Mouse (Mus musculus) ES-Bruce4 (cell line): ENCODE results near the gene Tescl. TPM values are rescaled to one million over a fixed set of nuclear protein-coding genes. Genes with fewer than 3 reads are reported as not detected.

Experiments
- H3K27ac ChIP-seq: 2 replicates; pipeline ENCODE4 v1.5.1; 2012; ENCODE audit warnings: low read length, inconsistent platforms; ENCODE audit not compliant: insufficient read depth
- H3K27me3 ChIP-seq: 2 replicates; pipeline ENCODE4 v1.6.1; 2012; ENCODE audit warnings: mild to moderate bottlenecking, low read length, inconsistent platforms; ENCODE audit not compliant: control insufficient read depth, poor library complexity, insufficient read depth, severe bottlenecking
- H3K36me3 ChIP-seq: 2 replicates; pipeline ENCODE4 v1.6.1; 2012; ENCODE audit warnings: inconsistent platforms, mild to moderate bottlenecking, low read length, moderate library complexity; ENCODE audit not compliant: control insufficient read depth, poor library complexity, insufficient read depth, severe bottlenecking
- H3K4me1 ChIP-seq: one replicate; pipeline ENCODE4 v1.8.1; 2011; ENCODE audit warnings: low read length; ENCODE audit not compliant: control insufficient read depth, insufficient read depth
- H3K4me3 ChIP-seq: 2 replicates; pipeline ENCODE4 v1.5.1; 2011; ENCODE audit warnings: low read depth, mild to moderate bottlenecking, low read length
- H3K9ac ChIP-seq: 2 replicates; pipeline ENCODE4 v1.6.1; 2012; ENCODE audit warnings: low read depth, mild to moderate bottlenecking, inconsistent platforms; ENCODE audit not compliant: poor library complexity, severe bottlenecking
- H3K9me3 ChIP-seq: replicated peaks from 2 replicates; pipeline ENCODE4 v1.6.1; 2012; ENCODE audit warnings: mild to moderate bottlenecking, low read length, inconsistent platforms; ENCODE audit not compliant: control insufficient read depth, poor library complexity, insufficient read depth, severe bottlenecking
- CTCF ChIP-seq: IDR thresholded peaks from one replicate; pipeline ENCODE4 v1.8.1; 2011; ENCODE audit warnings: low read depth, low read length
- EP300 ChIP-seq: IDR thresholded peaks from 2 replicates; pipeline ENCODE4 v1.6.1; 2011; ENCODE audit warnings: low read depth, low read length; ENCODE audit not compliant: insufficient read depth
- POLR2A ChIP-seq: IDR thresholded peaks from one replicate; pipeline ENCODE4 v1.8.1; 2011; ENCODE audit warnings: low read length; ENCODE audit not compliant: insufficient read depth
- polyA plus RNA-seq: library from polyadenylated mRNA; stranded (reverse); fragments of >200 nt; gene quantifications from 2 replicates; pipeline ENCODE4 v1.2.4, GENCODE M21; 2011; ENCODE audit warnings: low read depth; ENCODE audit not compliant: missing spikeins, insufficient read depth, insufficient read length

Gene Tescl
- polyA plus RNA-seq, 1 experiment: not detected

DNA sequence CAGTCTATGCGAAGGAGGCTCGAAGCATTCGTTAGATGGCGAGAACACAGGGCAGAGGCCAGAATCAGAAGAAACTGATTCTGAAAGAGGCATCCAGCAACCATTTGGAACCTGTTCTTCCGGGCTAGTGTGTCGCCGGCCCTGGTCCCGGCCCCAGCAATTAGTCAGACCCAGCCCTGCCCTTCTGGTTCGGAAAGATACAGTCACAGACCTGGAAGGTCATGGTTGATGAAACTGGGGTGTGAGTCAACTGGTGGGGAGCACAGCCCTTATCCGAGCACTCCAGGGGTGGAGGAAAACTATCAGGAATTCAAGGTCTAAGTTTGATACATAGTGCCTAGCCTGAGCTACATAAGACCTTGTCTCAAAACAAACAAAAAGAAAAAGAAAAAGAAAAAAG, 22.3 kb upstream of the Tescl start:
- TF ChIP-seq POLR2A (no peak), CTCF (no peak), EP300 (no peak)
- H3K36me3 ChIP-seq: no peaks in the 10 kb centered on the region
- no peaks in the 10 kb centered on the region for H3K9me3 ChIP-seq
- H3K27me3 ChIP-seq: no peaks in the 10 kb centered on the region
- H3K4me3 ChIP-seq: no peak overlapping the region
- no peak overlapping the region for H3K9ac ChIP-seq
- no peaks in the 10 kb centered on the region for H3K4me1 ChIP-seq
- no peak overlapping the region for H3K27ac ChIP-seq

- no peak for TF ChIP-seq POLR2A
- TF ChIP-seq EP300: no peak
- TF ChIP-seq CTCF: no peak
- H3K4me1 ChIP-seq: no peaks in the 10 kb centered on the region
- no peak overlapping the region for H3K27ac ChIP-seq
- no peaks in the 10 kb centered on the region for H3K27me3 ChIP-seq
- H3K9me3 ChIP-seq: no peaks in the 10 kb centered on the region
- no peak overlapping the region for H3K4me3 ChIP-seq
- H3K36me3 ChIP-seq: no peaks in the 10 kb centered on the region
- H3K9ac ChIP-seq: no peak overlapping the region
These were observed 21.9 kb upstream of the Tescl start for GRCm38 (mm10) chr7:24355646-24356045.

GRCm38 (mm10) chr7:24348896-24349295, 15.2 kb upstream of the Tescl start, which contains the start of gene Lypd5:
Lypd5 (plus strand) TSS chr7:24349196.
- no peaks in the 10 kb centered on the region for H3K27me3 ChIP-seq
- H3K4me3 ChIP-seq: no peak within 1 kb of the TSS
- H3K9me3 ChIP-seq: no peaks in the 10 kb centered on the region
- no peaks in the 10 kb centered on the region for H3K4me1 ChIP-seq
- no peak for TF ChIP-seq CTCF
- TF ChIP-seq POLR2A: no peak
- TF ChIP-seq EP300: no peak
- H3K36me3 ChIP-seq: no peaks in the 10 kb centered on the region
- H3K9ac ChIP-seq: no peak within 1 kb of the TSS
- no peak within 1 kb of the TSS for H3K27ac ChIP-seq

GRCm38 (mm10) chr7:24346444-24346843, 12.7 kb upstream of the Tescl start:
- H3K9ac ChIP-seq: no peak overlapping the region
- no peaks in the 10 kb centered on the region for H3K9me3 ChIP-seq
- no peak overlapping the region for H3K4me3 ChIP-seq
- H3K27me3 ChIP-seq: no peaks in the 10 kb centered on the region
- H3K4me1 ChIP-seq: no peaks in the 10 kb centered on the region
- no peak for TF ChIP-seq EP300
- peak; percentile 65 for TF ChIP-seq CTCF
- TF ChIP-seq POLR2A: no peak
- H3K27ac ChIP-seq: no peak overlapping the region
- no peaks in the 10 kb centered on the region for H3K36me3 ChIP-seq

GRCm38 (mm10) chr7:24343701-24344272, 10.1 kb upstream of the Tescl start:
- H3K9ac ChIP-seq: no peak overlapping the region
- H3K4me3 ChIP-seq: no peak overlapping the region
- TF ChIP-seq POLR2A: no peak
- no peak for TF ChIP-seq CTCF
- no peak for TF ChIP-seq EP300
- H3K27ac ChIP-seq: no peak overlapping the region
- H3K27me3 ChIP-seq: no peaks in the 10 kb centered on the region
- H3K4me1 ChIP-seq: no peaks in the 10 kb centered on the region
- H3K36me3 ChIP-seq: no peaks in the 10 kb centered on the region
- H3K9me3 ChIP-seq: no peaks in the 10 kb centered on the region

- H3K27ac ChIP-seq: no peak overlapping the region
- TF ChIP-seq EP300 (no peak), POLR2A (no peak), CTCF (no peak)
- H3K9ac ChIP-seq: no peak overlapping the region
- H3K27me3 ChIP-seq: 0 out of 2 replicates have a peak, but pooled peaks cover 2% of the 10 kb centered on the region
- H3K9me3 ChIP-seq: no peaks in the 10 kb centered on the region
- no peaks in the 10 kb centered on the region for H3K4me1 ChIP-seq
- no peaks in the 10 kb centered on the region for H3K36me3 ChIP-seq
- H3K4me3 ChIP-seq: no peak overlapping the region
These were observed 4.5 kb upstream of the Tescl start for GRCm38 (mm10) chr7:24338241-24338640.
